Mouse (Mus musculus) left cerebral cortex, postnatal 36 days (tissue): ENCODE measurements around the gene Arrdc4. TPM values are rescaled to one million over a fixed set of nuclear protein-coding genes. Genes with fewer than 3 reads are reported as not detected.

Experiments used
- DNase-seq, 2 experiments: peaks; one replicate each; pipeline ENCODE4 v3.0.0; 2021 to 2022; ENCODE audit warnings: low spot score in 2 of 2, mixed read lengths in 1 of 2
- intact Hi-C: fragments of 180-260 bp; cut with DNase I; formaldehyde crosslinking; loops from one replicate; pipeline ENCODE4 v1.15.1; 2025
- total RNA-seq, 2 experiments: library from RNA; stranded (reverse); gene quantifications; 2 replicates each; pipeline ENCODE4 v1.2.3; 2021

Gene Arrdc4
- total RNA-seq, result 1 to 10 TPM; 7.1 to 7.5 TPM

- intact Hi-C loops, result no loop called here
- peak; percentile 98 to 99 for DNase-seq
Measured at GRCm38 (mm10) chr7:68748761-68749635, at the start of gene Arrdc4. Gene Arrdc4 (minus strand): TSS chr7:68749241.

- DNase-seq, result no peak
- intact Hi-C loops, result no loop called here
Measured at GRCm38 (mm10) chr7:68795578-68795977, 46.5 kb upstream of the Arrdc4 start.

GRCm38 (mm10) chr7:68788711-68789110 lies 39.7 kb upstream of the Arrdc4 start:
- intact Hi-C loops, result no loop called here
- DNase-seq, result no peak

- intact Hi-C loops, result no loop called here
- DNase-seq, result no peak
Measured at GRCm38 (mm10) chr7:68771757-68772094, 22.7 kb upstream of the Arrdc4 start.

- DNase-seq, result no peak
- intact Hi-C loops, result no loop called here
Measured at GRCm38 (mm10) chr7:68770894-68771756, 22.1 kb upstream of the Arrdc4 start.

GRCm38 (mm10) chr7:68765926-68766325 lies 16.9 kb upstream of the Arrdc4 start:
- no peak for DNase-seq
- intact Hi-C loops, result no loop called here

GRCm38 (mm10) chr7:68759148-68759724 lies 10.2 kb upstream of the Arrdc4 start:
- no peak for DNase-seq
- intact Hi-C loops, result no loop called here

- DNase-seq, result no peak
- intact Hi-C loops, result no loop called here
Measured at GRCm38 (mm10) chr7:68756656-68757204, 7.7 kb upstream of the Arrdc4 start.

GRCm38 (mm10) chr7:68749919-68750318 lies 878 bp upstream of the Arrdc4 start:
- intact Hi-C loops, result no loop called here
- no peak for DNase-seq

GRCm38 (mm10) chr7:68748361-68748760 lies 680 bp downstream of the Arrdc4 start:
- peak; percentile 12 to 30 for DNase-seq
- intact Hi-C loops, result no loop called here

GRCm38 (mm10) chr7:68744616-68745015 lies 4.4 kb downstream of the Arrdc4 start:
- intact Hi-C loops, result no loop called here
- DNase-seq, result no peak

- intact Hi-C loops, result no loop called here
- DNase-seq, result no peak
Measured at GRCm38 (mm10) chr7:68744206-68744605, 4.8 kb downstream of the Arrdc4 start.

- intact Hi-C loops, result no loop called here
- DNase-seq, result no peak
Measured at GRCm38 (mm10) chr7:68740763-68741162, 8.3 kb downstream of the Arrdc4 start.

GRCm38 (mm10) chr7:68738676-68739399 lies 10.2 kb downstream of the Arrdc4 start:
- intact Hi-C loops, result no loop called here
- no peak for DNase-seq

GRCm38 (mm10) chr7:68726380-68726779 lies 22.7 kb downstream of the Arrdc4 start:
- intact Hi-C loops, result no loop called here
- DNase-seq, result no peak

- intact Hi-C loops, result no loop called here
Measured at GRCm38 (mm10) chr7:68724711-68725110, 24.3 kb downstream of the Arrdc4 start.

GRCm38 (mm10) chr7:68721520-68721919 lies 27.5 kb downstream of the Arrdc4 start:
- no peak for DNase-seq
- intact Hi-C loops, result no loop called here

More at GRCm38 (mm10) chr7:68724711-68725110, 24.3 kb downstream of the Arrdc4 start:
- no peak for DNase-seq

GRCm38 (mm10) chr7:68717988-68718387 lies 31.1 kb downstream of the Arrdc4 start:
- intact Hi-C loops, result no loop called here
- no peak for DNase-seq

GRCm38 (mm10) chr7:68717498-68717897 lies 31.5 kb downstream of the Arrdc4 start:
- peak; percentile 30 to 48 for DNase-seq
- intact Hi-C loops, result no loop called here
